Mouse (Mus musculus): ENCODE measurements around the gene Taf15.

Gene Taf15

GRCm38 (mm10) chr11:83472324-83473234, at the start of gene Taf15:
Gene Taf15, plus strand, starts transcription at chr11:83473086.
- peak; percentile 98 to 99 for DNase-seq

GRCm38 (mm10) chr11:83424681-83425080, 48.2 kb upstream of the Taf15 start:
- peak; percentile 81 for DNase-seq

GRCm38 (mm10) chr11:83426964-83427363, 45.9 kb upstream of the Taf15 start:
- DNase-seq, result peak in 1 of 2 experiments; percentile 30

- no peak for DNase-seq
Observed at GRCm38 (mm10) chr11:83429355-83429754, 43.5 kb upstream of the Taf15 start, which contains the start of gene Gas2l2. Gene Gas2l2, minus strand, starts transcription at chr11:83429455.

- no peak for DNase-seq
Observed at GRCm38 (mm10) chr11:83432533-83432932, 40.4 kb upstream of the Taf15 start.

GRCm38 (mm10) chr11:83437377-83437776, 35.5 kb upstream of the Taf15 start, which contains the start of gene 1700020L24Rik:
Gene 1700020L24Rik, plus strand, starts transcription at chr11:83437677.
- DNase-seq, result no peak

- no peak for DNase-seq
Observed at GRCm38 (mm10) chr11:83439426-83440060, 33.3 kb upstream of the Taf15 start.

- DNase-seq, result peak; percentile 91 to 94
Observed at GRCm38 (mm10) chr11:83440081-83441064, 32.5 kb upstream of the Taf15 start.

GRCm38 (mm10) chr11:83441235-83441634, 31.7 kb upstream of the Taf15 start:
- peak in 1 of 2 experiments; percentile 38 for DNase-seq

GRCm38 (mm10) chr11:83442596-83443267, 30.2 kb upstream of the Taf15 start:
- DNase-seq, result peak; percentile 82 to 83

- DNase-seq, result peak in 1 of 2 experiments; percentile 35
Observed at GRCm38 (mm10) chr11:83443824-83444223, 29.1 kb upstream of the Taf15 start.

GRCm38 (mm10) chr11:83445001-83445400, 27.9 kb upstream of the Taf15 start:
- DNase-seq, result no peak

- no peak for DNase-seq
Observed at GRCm38 (mm10) chr11:83447612-83448011, 25.3 kb upstream of the Taf15 start.

GRCm38 (mm10) chr11:83448021-83448926, 24.6 kb upstream of the Taf15 start:
- DNase-seq, result peak; percentile 50 to 64

- peak; percentile 60 to 68 for DNase-seq
Observed at GRCm38 (mm10) chr11:83448927-83449236, 24.0 kb upstream of the Taf15 start.

- peak in 1 of 2 experiments; percentile 37 for DNase-seq
Observed at GRCm38 (mm10) chr11:83449298-83449697, 23.6 kb upstream of the Taf15 start.

GRCm38 (mm10) chr11:83450550-83450949, 22.3 kb upstream of the Taf15 start:
- no peak for DNase-seq

GRCm38 (mm10) chr11:83451281-83451680, 21.6 kb upstream of the Taf15 start:
- DNase-seq, result no peak

GRCm38 (mm10) chr11:83454548-83454947, 18.3 kb upstream of the Taf15 start:
- DNase-seq, result peak in 1 of 2 experiments; percentile 55

- DNase-seq, result no peak
Observed at GRCm38 (mm10) chr11:83455608-83456007, 17.3 kb upstream of the Taf15 start.

GRCm38 (mm10) chr11:83457257-83457656, 15.6 kb upstream of the Taf15 start:
- DNase-seq, result no peak

All from kidney, postnatal 4 days (tissue).